Mouse (Mus musculus) fat pad, adult 2 months (tissue): ENCODE data around the gene Atp5f1.

Experiments
- DNase-seq: peaks from one replicate; pipeline ENCODE4 v3.0.0-alpha.2; 2011; ENCODE audit warnings: low read depth, low spot score; ENCODE audit errors: extremely low read depth

Gene Atp5f1

GRCm38 (mm10) chr3:105904213-105904612 is 55.7 kb downstream of the Atp5f1 start:
- DNase-seq: no peak

GRCm38 (mm10) chr3:105901468-105901867 is 58.4 kb downstream of the Atp5f1 start:
- DNase-seq: no peak

DNA sequence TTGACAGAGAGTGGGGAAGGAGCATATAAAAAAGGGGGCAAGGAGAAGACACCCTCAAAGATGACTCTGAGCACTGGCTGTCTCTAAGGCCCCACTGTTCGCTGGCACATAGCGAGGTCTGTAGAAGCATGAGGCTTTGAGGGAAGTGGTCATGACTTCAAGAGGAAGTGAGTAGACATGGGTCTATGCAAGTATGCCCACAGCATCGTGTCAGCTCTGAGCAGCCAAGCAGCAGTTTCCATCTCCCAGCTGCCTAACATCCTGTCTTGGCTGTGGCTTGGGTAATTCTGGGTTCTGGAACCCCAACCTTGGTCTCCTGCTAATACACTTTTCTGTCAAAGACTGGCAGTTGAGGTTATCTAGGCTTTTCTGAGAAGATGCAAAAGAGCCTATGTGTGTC is 59.2 kb downstream of the Atp5f1 start:
- DNase-seq: no peak

DNA sequence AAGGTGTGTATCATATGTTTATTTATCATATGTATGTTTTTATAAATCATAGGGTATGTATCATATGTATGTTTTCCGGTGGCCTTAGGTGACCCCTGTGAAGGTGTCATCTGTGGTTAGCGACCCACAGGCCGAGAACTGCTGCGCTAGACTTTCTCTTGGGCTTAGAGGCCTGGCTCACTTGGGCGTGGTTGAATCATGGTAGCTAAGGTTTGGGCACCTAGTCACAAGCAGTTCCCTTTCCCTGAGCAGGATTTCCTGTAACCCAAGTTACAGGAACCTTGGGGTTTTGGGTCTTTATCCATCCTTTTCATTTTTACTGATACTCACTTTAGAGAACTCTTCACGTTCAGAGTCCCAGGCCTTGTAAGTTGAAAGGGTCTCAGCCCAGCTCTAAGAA is 59.6 kb downstream of the Atp5f1 start:
- no peak for DNase-seq

DNA sequence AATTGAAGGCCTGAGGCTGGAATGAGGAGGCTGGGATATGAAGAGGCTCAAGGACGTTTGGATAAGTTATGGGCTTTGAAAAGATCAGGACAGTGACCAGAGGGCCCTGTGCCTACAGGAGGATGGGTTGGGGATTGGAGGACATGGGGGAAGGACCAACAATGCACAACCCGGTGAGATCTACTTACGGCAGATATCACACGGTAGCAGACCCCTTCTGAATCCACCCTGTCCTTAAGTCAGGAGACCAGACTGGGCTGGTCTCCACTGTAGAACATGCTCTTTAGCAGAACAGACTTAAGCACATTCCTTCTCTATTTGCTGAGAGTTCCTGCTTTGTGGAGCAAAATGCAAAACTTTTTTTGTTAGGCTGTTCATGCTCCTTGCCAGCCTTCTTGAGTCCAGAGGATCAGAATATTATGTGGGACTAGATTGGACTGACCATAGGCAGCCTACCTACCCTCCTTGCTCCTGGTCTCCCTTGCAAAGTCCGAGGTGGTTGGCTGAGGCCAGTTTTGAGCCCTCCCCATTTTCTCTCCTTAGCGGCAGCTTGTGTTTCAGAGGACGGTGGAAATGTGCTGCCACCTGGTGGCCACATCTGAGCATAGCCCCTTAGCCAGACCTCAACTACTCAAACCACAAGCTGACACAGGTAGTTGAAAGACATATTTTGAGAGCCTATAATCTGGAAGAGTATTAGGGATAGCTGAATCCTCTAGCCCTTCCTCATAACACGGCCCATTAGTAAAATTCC is 60.3 kb downstream of the Atp5f1 start:
- no peak for DNase-seq

DNA sequence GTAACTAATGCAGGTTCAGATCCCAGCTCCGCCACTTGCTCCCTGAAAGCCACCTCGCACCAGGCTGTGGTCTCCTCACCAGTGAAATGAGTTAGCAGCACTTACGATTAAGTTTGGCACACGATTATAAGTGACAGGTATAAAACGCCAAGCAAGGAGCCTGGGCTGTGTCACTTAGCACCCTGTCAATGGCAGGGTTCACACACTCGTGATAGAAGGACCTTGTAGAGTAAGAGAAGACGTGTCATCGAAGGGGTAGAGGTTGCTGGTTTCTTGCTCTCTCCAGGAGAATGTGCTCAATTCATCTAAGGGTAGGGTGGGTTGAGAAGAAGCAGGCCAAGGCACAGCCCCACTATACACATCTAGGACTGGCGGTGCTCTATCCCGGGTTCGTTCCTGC is 61.0 kb downstream of the Atp5f1 start:
- no peak for DNase-seq

- no peak for DNase-seq
These were observed 61.6 kb downstream of the Atp5f1 start for GRCm38 (mm10) chr3:105898325-105898724.

DNA sequence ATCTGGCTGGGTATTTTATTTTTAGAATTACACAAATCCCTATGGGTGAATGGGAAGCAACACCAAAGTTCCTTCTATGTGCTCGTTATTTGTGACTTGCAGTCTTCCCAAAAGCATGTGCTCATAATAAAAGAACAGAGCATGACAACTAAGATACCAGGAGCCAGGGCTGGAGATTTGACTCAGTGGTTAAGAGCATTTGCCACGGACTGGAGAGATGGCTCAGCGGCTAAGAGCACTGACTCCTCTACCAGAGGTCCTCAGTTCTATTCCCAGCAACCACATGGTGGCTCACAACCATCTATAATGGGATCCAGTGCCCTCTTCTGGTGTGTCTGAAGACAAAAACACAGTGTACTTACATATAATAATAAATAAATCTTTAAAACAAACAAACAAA is 63.1 kb downstream of the Atp5f1 start:
- no peak for DNase-seq

DNA sequence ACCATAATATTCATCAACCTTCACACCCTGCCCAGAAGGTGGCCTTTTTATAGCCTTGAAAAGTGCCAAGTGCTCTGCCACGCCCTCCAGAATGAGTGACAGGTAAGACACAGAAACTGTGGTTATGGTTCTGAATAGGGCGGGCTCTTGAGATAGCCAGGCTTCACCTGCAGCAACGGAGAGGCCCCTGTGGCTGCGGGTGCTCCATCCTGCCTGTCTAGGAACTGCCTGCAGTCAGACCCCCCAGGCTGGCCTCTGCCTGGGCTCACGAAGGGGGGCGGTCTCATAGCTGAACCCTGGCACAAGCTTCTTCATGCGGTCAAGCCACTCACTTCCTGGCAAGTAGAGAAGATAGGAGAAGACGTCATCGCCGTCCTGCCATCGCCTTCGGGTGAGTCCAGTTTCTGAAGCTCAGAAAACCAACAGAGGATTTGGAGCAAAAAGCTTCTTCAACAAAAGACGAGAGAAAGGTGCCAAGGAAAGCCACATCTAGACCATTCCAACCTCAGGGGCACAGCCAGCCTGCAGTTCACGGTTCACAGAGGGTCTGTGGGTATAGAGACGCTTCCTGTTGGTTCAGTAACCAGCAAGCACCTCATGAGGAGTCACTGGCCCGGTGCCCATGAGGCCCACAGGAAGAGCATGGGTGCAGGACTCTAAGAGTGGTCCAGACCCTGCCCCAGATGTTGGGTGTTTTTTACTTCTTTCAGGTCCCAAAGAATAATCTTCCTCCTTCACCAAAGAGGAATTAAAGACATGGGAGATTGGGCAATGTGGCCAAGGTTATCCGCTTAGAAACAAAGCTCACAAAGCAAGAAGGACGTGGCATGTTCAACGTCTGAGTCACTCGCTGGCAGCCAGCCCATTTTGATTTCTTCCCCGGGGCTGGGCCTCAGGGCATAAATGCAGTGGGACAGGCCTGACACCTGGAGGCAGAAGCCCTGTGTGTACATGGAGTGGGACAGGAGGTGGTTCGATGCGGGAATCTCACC is 65.0 kb downstream of the Atp5f1 start:
- no peak for DNase-seq

DNA sequence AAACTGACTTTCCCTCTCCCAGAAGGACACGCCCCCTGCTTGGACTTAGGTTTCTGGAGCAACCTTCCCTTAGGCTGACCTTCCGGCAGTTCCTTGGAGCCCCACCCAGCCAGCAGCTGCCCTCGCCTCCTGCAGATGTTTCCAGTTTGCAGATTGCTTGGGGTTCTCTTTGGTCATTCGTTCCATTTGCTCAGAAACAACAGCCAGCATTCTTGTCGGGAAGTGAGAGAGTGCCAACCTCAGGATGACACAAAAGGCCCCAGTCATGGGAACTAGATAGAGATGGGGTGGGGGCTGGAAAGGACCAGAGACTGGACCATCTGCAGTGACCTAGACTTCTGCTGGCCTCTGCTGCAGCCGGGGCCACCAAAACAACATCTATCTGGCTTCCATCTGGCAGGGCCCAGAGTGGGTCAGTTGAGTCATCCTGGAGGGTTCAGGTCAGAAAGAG is 65.9 kb downstream of the Atp5f1 start:
- DNase-seq: no peak
